Mouse (Mus musculus) midbrain, embryonic 10.5 days (tissue): ENCODE measurements around the gene Usp39. TPM values are rescaled to one million over a fixed set of nuclear protein-coding genes. Genes with fewer than 3 reads are reported as not detected.

Experiments
- DNase-seq: peaks from one replicate; pipeline ENCODE4 v3.0.0-alpha.2; 2017; ENCODE audit warnings: low spot score
- H3K27ac ChIP-seq: fragments of 300-500 bp; sonication (generic); replicated peaks from 2 replicates; pipeline ENCODE4 v1.5.1; 2016; ENCODE audit warnings: mild to moderate bottlenecking
- H3K27me3 ChIP-seq: fragments of 300-500 bp; sonication (generic); 2 replicates; pipeline ENCODE4 v1.6.1; 2016; ENCODE audit warnings: low read depth, mild to moderate bottlenecking; ENCODE audit not compliant: poor library complexity, severe bottlenecking
- H3K36me3 ChIP-seq: fragments of 300-500 bp; sonication (generic); 2 replicates; pipeline ENCODE4 v1.6.1; 2016; ENCODE audit warnings: mild to moderate bottlenecking, moderate library complexity
- H3K4me1 ChIP-seq: fragments of 300-500 bp; sonication (generic); 2 replicates; pipeline ENCODE4 v1.6.1; 2016
- H3K4me3 ChIP-seq: fragments of 300-500 bp; sonication (generic); 2 replicates; pipeline ENCODE4 v1.5.1; 2016; ENCODE audit warnings: mild to moderate bottlenecking, moderate library complexity
- H3K9me3 ChIP-seq: fragments of 300-500 bp; sonication (generic); replicated peaks from 2 replicates; pipeline ENCODE4 v1.6.1; 2016; ENCODE audit warnings: mild to moderate bottlenecking
- WGBS: fragments of 180-500 bp; shearing (Covaris S2); methylation state at CpG from one replicate; pipeline ENCODE4 v1.1.7; 2016; 5-methylcytosine and 5-hydroxymethylcytosine counted together
- polyA plus RNA-seq: library from polyadenylated mRNA; unstranded; fragments of >200 nt; fragmentation: Nextera tagmentation; extraction: Ambion mirVana; gene quantifications from 2 replicates; pipeline ENCODE4 v1.2.1, GENCODE M21; 2016

The Usp39 gene
- polyA plus RNA-seq, 1 experiment from 2014 or later = 89.3 TPM

GRCm38 (mm10) chr6:72297825-72298224, 47.2 kb downstream of the Usp39 start:
- peaks cover 13% of the 10 kb centered on the region for H3K4me1 ChIP-seq
- no peaks in the 10 kb centered on the region for H3K36me3 ChIP-seq
- no peak overlapping the region for H3K27ac ChIP-seq
- H3K9me3 ChIP-seq = no peaks in the 10 kb centered on the region
- 70% methylated on average over 3 of the region's 3 CpGs for WGBS
- H3K4me3 ChIP-seq = no peak overlapping the region
- no peaks in the 10 kb centered on the region for H3K27me3 ChIP-seq
- DNase-seq = no peak

- H3K4me1 ChIP-seq = no peaks in the 10 kb centered on the region
- 85% methylated on average over 12 of the region's 12 CpGs for WGBS
- H3K4me3 ChIP-seq = no peak overlapping the region
- H3K27me3 ChIP-seq = no peaks in the 10 kb centered on the region
- no peaks in the 10 kb centered on the region for H3K36me3 ChIP-seq
- no peak for DNase-seq
- no peak overlapping the region for H3K27ac ChIP-seq
- no peaks in the 10 kb centered on the region for H3K9me3 ChIP-seq
Observed at GRCm38 (mm10) chr6:72292972-72293651, 51.9 kb downstream of the Usp39 start.

- peaks cover 8% of the 10 kb centered on the region for H3K4me1 ChIP-seq
- H3K4me3 ChIP-seq = no peak overlapping the region
- no peaks in the 10 kb centered on the region for H3K27me3 ChIP-seq
- no peak overlapping the region for H3K27ac ChIP-seq
- WGBS = 81% methylated on average over 3 of the region's 3 CpGs
- no peaks in the 10 kb centered on the region for H3K36me3 ChIP-seq
- DNase-seq = no peak
- H3K9me3 ChIP-seq = no peaks in the 10 kb centered on the region
Observed at GRCm38 (mm10) chr6:72289484-72289883, 55.5 kb downstream of the Usp39 start.

GRCm38 (mm10) chr6:72283914-72284313, 61.1 kb downstream of the Usp39 start:
- H3K27me3 ChIP-seq = no peaks in the 10 kb centered on the region
- no peaks in the 10 kb centered on the region for H3K9me3 ChIP-seq
- H3K36me3 ChIP-seq = no peaks in the 10 kb centered on the region
- 27% methylated on average over 4 of the region's 4 CpGs for WGBS
- no peak overlapping the region for H3K4me3 ChIP-seq
- DNase-seq = no peak
- no peak overlapping the region for H3K27ac ChIP-seq
- peaks cover 8% of the 10 kb centered on the region for H3K4me1 ChIP-seq

- Histone ChIP-seq H3K36me3 (no peaks in the 10 kb centered on the region), H3K27me3 (no peaks in the 10 kb centered on the region), H3K9me3 (no peaks in the 10 kb centered on the region), H3K4me3 (no peak overlapping the region), H3K4me1 (0 out of 2 replicates have a peak, but pooled peaks cover 2% of the 10 kb centered on the region), H3K27ac (no peak overlapping the region)
- no peak for DNase-seq
- 77% methylated on average over 7 of the region's 7 CpGs for WGBS
Observed at GRCm38 (mm10) chr6:72280410-72280998, 64.5 kb downstream of the Usp39 start.

GRCm38 (mm10) chr6:72279505-72279904, 65.5 kb downstream of the Usp39 start:
- DNase-seq = no peak
- H3K27ac ChIP-seq = no peak overlapping the region
- WGBS = 90% methylated on average over 7 of the region's 7 CpGs
- H3K4me1 ChIP-seq = no peaks in the 10 kb centered on the region
- H3K36me3 ChIP-seq = no peaks in the 10 kb centered on the region
- H3K9me3 ChIP-seq = no peaks in the 10 kb centered on the region
- no peak overlapping the region for H3K4me3 ChIP-seq
- no peaks in the 10 kb centered on the region for H3K27me3 ChIP-seq

GRCm38 (mm10) chr6:72278835-72279234, 66.1 kb downstream of the Usp39 start:
- Histone ChIP-seq H3K9me3 (no peaks in the 10 kb centered on the region), H3K4me3 (no peak overlapping the region), H3K27ac (peak overlapping the region; percentile 46; the same call in 1 of the 2 replicates), H3K4me1 (no peaks in the 10 kb centered on the region), H3K27me3 (no peaks in the 10 kb centered on the region), H3K36me3 (no peaks in the 10 kb centered on the region)
- no peak for DNase-seq
- 84% methylated on average over 4 of the region's 4 CpGs for WGBS

- Histone ChIP-seq H3K9me3 (no peaks in the 10 kb centered on the region), H3K27ac (peak overlapping the region; percentile 7; the same call in 1 of the 2 replicates), H3K4me3 (no peak overlapping the region), H3K27me3 (no peaks in the 10 kb centered on the region), H3K4me1 (0 out of 2 replicates have a peak, but pooled peaks cover 3% of the 10 kb centered on the region), H3K36me3 (no peaks in the 10 kb centered on the region)
- 77% methylated on average over 9 of the region's 9 CpGs for WGBS
- DNase-seq = no peak
Observed at GRCm38 (mm10) chr6:72277508-72278166, 67.3 kb downstream of the Usp39 start.

- Histone ChIP-seq H3K9me3 (no peaks in the 10 kb centered on the region), H3K4me1 (0 out of 2 replicates have a peak, but pooled peaks cover 3% of the 10 kb centered on the region), H3K27me3 (no peaks in the 10 kb centered on the region), H3K36me3 (no peaks in the 10 kb centered on the region), H3K27ac (0 out of 2 replicates have a peak overlapping the region, but pooled peaks have one; percentile 7), H3K4me3 (no peak overlapping the region)
- WGBS = 86% methylated on average over 13 of the region's 13 CpGs
- DNase-seq = no peak
Observed at GRCm38 (mm10) chr6:72276972-72277441, 68.0 kb downstream of the Usp39 start.

- DNase-seq = no peak
- WGBS = 89% methylated on average over 6 of the region's 6 CpGs
- H3K27ac ChIP-seq = no peak overlapping the region
- no peaks in the 10 kb centered on the region for H3K27me3 ChIP-seq
- no peak overlapping the region for H3K4me3 ChIP-seq
- H3K9me3 ChIP-seq = no peaks in the 10 kb centered on the region
- no peaks in the 10 kb centered on the region for H3K36me3 ChIP-seq
- H3K4me1 ChIP-seq = 0 out of 2 replicates have a peak, but pooled peaks cover 3% of the 10 kb centered on the region
Observed at GRCm38 (mm10) chr6:72276141-72276540, 68.8 kb downstream of the Usp39 start.

- no peak for DNase-seq
- Histone ChIP-seq H3K27ac (no peak overlapping the region), H3K36me3 (no peaks in the 10 kb centered on the region), H3K27me3 (no peaks in the 10 kb centered on the region), H3K4me1 (0 out of 2 replicates have a peak, but pooled peaks cover 3% of the 10 kb centered on the region), H3K4me3 (no peak overlapping the region), H3K9me3 (no peaks in the 10 kb centered on the region)
- 88% methylated on average over 4 of the region's 4 CpGs for WGBS
Observed at GRCm38 (mm10) chr6:72275527-72275926, 69.5 kb downstream of the Usp39 start.

GRCm38 (mm10) chr6:72273153-72273552, 71.8 kb downstream of the Usp39 start:
- WGBS = 84% methylated on average over 6 of the region's 6 CpGs
- no peaks in the 10 kb centered on the region for H3K36me3 ChIP-seq
- H3K27me3 ChIP-seq = no peaks in the 10 kb centered on the region; the same call in 1 of the 2 replicates
- H3K27ac ChIP-seq = no peak overlapping the region
- no peaks in the 10 kb centered on the region for H3K9me3 ChIP-seq
- peaks cover 8% of the 10 kb centered on the region for H3K4me1 ChIP-seq
- no peak overlapping the region for H3K4me3 ChIP-seq
- DNase-seq = no peak
